Mouse (Mus musculus) myocyte (in vitro differentiated cells): Measurements from ENCODE around the gene Hs6st3. TPM values are rescaled to one million over a fixed set of nuclear protein-coding genes. Genes with fewer than 3 reads are reported as not detected.

ENCODE experiments used
- H3K27me3 ChIP-seq: one replicate; pipeline ENCODE4 v1.6.1; 2011; ENCODE audit not compliant: control insufficient read depth, insufficient read depth, insufficient read length
- H3K36me3 ChIP-seq: one replicate; pipeline ENCODE4 v1.6.1; 2011; ENCODE audit not compliant: control insufficient read depth, insufficient read depth
- H3K4me2 ChIP-seq: one replicate; pipeline ENCODE4 v1.6.1; 2011; ENCODE audit warnings: low read depth, control low read depth
- H3K4me3 ChIP-seq: one replicate; pipeline ENCODE4 v1.5.1; 2011; ENCODE audit warnings: mild to moderate bottlenecking, control low read depth, moderate library complexity
- H3K79me2 ChIP-seq: one replicate; pipeline ENCODE4 v1.6.1; 2011; ENCODE audit not compliant: control insufficient read depth, insufficient read depth
- H3ac ChIP-seq: one replicate; pipeline ENCODE4 v1.6.1; 2011; ENCODE audit not compliant: control insufficient read depth, insufficient read length
- CEBPB ChIP-seq: IDR thresholded peaks from 2 replicates; pipeline ENCODE4 v1.6.1; 2011; ENCODE audit warnings: mild to moderate bottlenecking, moderate library complexity; ENCODE audit not compliant: poor library complexity, insufficient read depth, severe bottlenecking
- E2F4 ChIP-seq: IDR thresholded peaks from one replicate; pipeline ENCODE4 v1.6.1; 2011; ENCODE audit warnings: mild to moderate bottlenecking, control low read depth, moderate library complexity; ENCODE audit not compliant: insufficient read depth
- MAX ChIP-seq: IDR thresholded peaks from one replicate; pipeline ENCODE4 v1.6.1; 2011; ENCODE audit warnings: low read depth, mild to moderate bottlenecking, control low read depth
- MYOD1 ChIP-seq, 3 experiments: IDR thresholded peaks; one replicate each; pipeline ENCODE4 v1.6.1; 2011; ENCODE audit warnings: control low read depth in 2 of 3, low read depth in 2 of 3, mild to moderate bottlenecking in 2 of 3, moderate library complexity in 1 of 3; ENCODE audit not compliant: insufficient read length in 2 of 3, control insufficient read depth in 1 of 3
- MYOG ChIP-seq, 3 experiments: IDR thresholded peaks; one replicate each; pipeline ENCODE4 v1.6.1; 2011; ENCODE audit warnings: control low read depth in 2 of 3, low read depth in 2 of 3, mild to moderate bottlenecking in 2 of 3; ENCODE audit not compliant: insufficient read length in 2 of 3, control insufficient read depth in 1 of 3, insufficient read depth in 1 of 3
- POLR2A ChIP-seq: IDR thresholded peaks from one replicate; pipeline ENCODE4 v1.6.1; 2011; ENCODE audit warnings: low read depth, mild to moderate bottlenecking, control low read depth, moderate library complexity; ENCODE audit not compliant: insufficient read length
- POLR2AphosphoS2 ChIP-seq: IDR thresholded peaks from one replicate; pipeline ENCODE4 v1.6.1; 2011; ENCODE audit warnings: low read depth, control low read depth; ENCODE audit not compliant: insufficient read length
- REST ChIP-seq: IDR thresholded peaks from one replicate; pipeline ENCODE4 v1.6.1; 2011; ENCODE audit warnings: mild to moderate bottlenecking, control low read depth, moderate library complexity; ENCODE audit not compliant: insufficient read depth, insufficient read length
- SRF ChIP-seq: IDR thresholded peaks from one replicate; pipeline ENCODE4 v1.6.1; 2011; ENCODE audit warnings: low read depth; ENCODE audit not compliant: control insufficient read depth, insufficient read length
- TCF12 ChIP-seq: IDR thresholded peaks from one replicate; pipeline ENCODE4 v1.6.1; 2011; ENCODE audit warnings: mild to moderate bottlenecking, control low read depth; ENCODE audit not compliant: poor library complexity, insufficient read depth, severe bottlenecking
- TCF3 ChIP-seq: IDR thresholded peaks from one replicate; pipeline ENCODE4 v1.6.1; 2011; ENCODE audit warnings: low read depth, control low read depth; ENCODE audit not compliant: insufficient read length
- USF1 ChIP-seq: IDR thresholded peaks from one replicate; pipeline ENCODE4 v1.6.1; 2011; ENCODE audit warnings: low read depth, mild to moderate bottlenecking, control low read depth, moderate library complexity
- polyA plus RNA-seq: library from polyadenylated mRNA; unstranded; fragments of >200 nt; fragmentation: generic; extraction: Trizol; gene quantifications from one replicate; pipeline ENCODE4 v1.2.1, GENCODE M21; 2012; ENCODE audit warnings: missing spikeins

Gene Hs6st3
- polyA plus RNA-seq, 1 experiment = not detected

GRCm38 (mm10) chr14:119361414-119361813, 223.3 kb downstream of the Hs6st3 start:
- no peak for TF ChIP-seq USF1
- no peak for TF ChIP-seq MAX
- TF ChIP-seq E2F4 = no peak
- no peak for TF ChIP-seq MYOD1 (IDR thresholded peaks at IDR 0.05; ENCODE audit: control insufficient read depth in 1 of 3, insufficient read length in 2 of 3, low read depth in 2 of 3)
- no peak for TF ChIP-seq POLR2A
- Histone ChIP-seq H3K79me2 (no peaks in the 10 kb centered on the region), H3ac (no peak overlapping the region), H3K36me3 (no peaks in the 10 kb centered on the region), H3K4me2 (no peak overlapping the region), H3K27me3 (no peaks in the 10 kb centered on the region), H3K4me3 (no peak overlapping the region)

GRCm38 (mm10) chr14:119367866-119368425, 229.8 kb downstream of the Hs6st3 start:
- no peaks in the 10 kb centered on the region for H3K36me3 ChIP-seq
- no peak overlapping the region for H3K4me2 ChIP-seq
- TF ChIP-seq E2F4 = no peak
- no peak for TF ChIP-seq USF1
- TF ChIP-seq REST = no peak
- no peak overlapping the region for H3K4me3 ChIP-seq
- H3ac ChIP-seq = no peak overlapping the region
- no peaks in the 10 kb centered on the region for H3K27me3 ChIP-seq
- H3K79me2 ChIP-seq = no peaks in the 10 kb centered on the region

GRCm38 (mm10) chr14:119369274-119369673, 231.1 kb downstream of the Hs6st3 start:
- TF ChIP-seq MAX (no peak), REST (no peak), CEBPB (no peak), E2F4 (no peak), TCF12 (no peak), TCF3 (no peak), USF1 (no peak), POLR2A (no peak), SRF (no peak), POLR2AphosphoS2 (no peak), MYOD1 (IDR thresholded peaks at IDR 0.05; ENCODE audit: control insufficient read depth in 1 of 3, insufficient read length in 2 of 3, low read depth in 2 of 3) (no peak), MYOG (IDR thresholded peaks at IDR 0.05; ENCODE audit: control insufficient read depth in 1 of 3, insufficient read depth in 1 of 3, insufficient read length in 2 of 3, low read depth in 2 of 3) (no peak)
- Histone ChIP-seq H3K79me2 (no peaks in the 10 kb centered on the region), H3ac (no peak overlapping the region), H3K27me3 (no peaks in the 10 kb centered on the region), H3K4me3 (no peak overlapping the region), H3K4me2 (no peak overlapping the region), H3K36me3 (no peaks in the 10 kb centered on the region)

GRCm38 (mm10) chr14:119370013-119370412, 231.9 kb downstream of the Hs6st3 start:
- Histone ChIP-seq H3K4me3 (no peak overlapping the region), H3K27me3 (no peaks in the 10 kb centered on the region), H3K79me2 (no peaks in the 10 kb centered on the region), H3ac (no peak overlapping the region), H3K36me3 (no peaks in the 10 kb centered on the region), H3K4me2 (no peak overlapping the region)
- TF ChIP-seq USF1 (no peak), E2F4 (no peak), TCF12 (no peak), MYOD1 (IDR thresholded peaks at IDR 0.05; ENCODE audit: control insufficient read depth in 1 of 3, insufficient read length in 2 of 3, low read depth in 2 of 3) (no peak), POLR2A (no peak), POLR2AphosphoS2 (no peak), CEBPB (no peak), SRF (no peak), MYOG (IDR thresholded peaks at IDR 0.05; ENCODE audit: control insufficient read depth in 1 of 3, insufficient read depth in 1 of 3, insufficient read length in 2 of 3, low read depth in 2 of 3) (no peak), TCF3 (no peak), REST (no peak), MAX (no peak)

- no peaks in the 10 kb centered on the region for H3K79me2 ChIP-seq
- TF ChIP-seq POLR2AphosphoS2 (no peak), TCF12 (no peak), MAX (no peak), TCF3 (no peak), CEBPB (no peak), POLR2A (no peak), MYOD1 (IDR thresholded peaks at IDR 0.05; ENCODE audit: control insufficient read depth in 1 of 3, insufficient read length in 2 of 3, low read depth in 2 of 3) (no peak), SRF (no peak), USF1 (no peak), REST (no peak), MYOG (IDR thresholded peaks at IDR 0.05; ENCODE audit: control insufficient read depth in 1 of 3, insufficient read depth in 1 of 3, insufficient read length in 2 of 3, low read depth in 2 of 3) (no peak), E2F4 (no peak)
- no peak overlapping the region for H3K4me2 ChIP-seq
- no peak overlapping the region for H3K4me3 ChIP-seq
- H3ac ChIP-seq = no peak overlapping the region
- H3K27me3 ChIP-seq = no peaks in the 10 kb centered on the region
- H3K36me3 ChIP-seq = no peaks in the 10 kb centered on the region
Observed at GRCm38 (mm10) chr14:119379303-119379702, 241.2 kb downstream of the Hs6st3 start.
